Mouse (Mus musculus) spleen, adult 2 months (tissue): ENCODE measurements around the gene Phkb.
"Not testable (repeated sequence)": the region's sequence is repeated elsewhere in the genome, so short reads cannot be mapped to it uniquely, and the experiment has no call there.

Experiments
- CTCF ChIP-seq: fragments of 200-500 bp; IDR thresholded peaks from 2 replicates; pipeline ENCODE4 v1.5.1; 2011; ENCODE audit warnings: mild to moderate bottlenecking, inconsistent platforms; ENCODE audit not compliant: insufficient read depth, insufficient read length, insufficient replicate concordance; ENCODE audit errors: extremely low read depth
- POLR2A ChIP-seq: fragments of 200-500 bp; IDR thresholded peaks from 2 replicates; pipeline ENCODE4 v1.6.1; 2011; ENCODE audit warnings: low read depth, low read length, inconsistent platforms

- TF ChIP-seq CTCF, POLR2A: not testable (repeated sequence)
Observed at GRCm38 (mm10) chr8:85857227-85857896, 16.6 kb downstream of the Phkb start.
